Mouse (Mus musculus): Measurements from ENCODE around the gene Myo5a. TPM values are rescaled to one million over a fixed set of nuclear protein-coding genes. Genes with fewer than 3 reads are reported as not detected.

Myo5a gene
- total RNA-seq, 2 experiments from 2014 or later, result 23.9 to 30.5 TPM

- DNase-seq, result no peak
Observed at GRCm38 (mm10) chr9:75202036-75202435, 131.2 kb downstream of the Myo5a start.

GRCm38 (mm10) chr9:75209246-75209645, 138.4 kb downstream of the Myo5a start:
- DNase-seq, result no peak

GRCm38 (mm10) chr9:75210269-75210668, 139.5 kb downstream of the Myo5a start:
- no peak for DNase-seq

- DNase-seq, result no peak
Observed at GRCm38 (mm10) chr9:75214743-75215413, 144.1 kb downstream of the Myo5a start.

GRCm38 (mm10) chr9:75219942-75220341, 149.1 kb downstream of the Myo5a start:
- no peak for DNase-seq

- DNase-seq, result peak; percentile 70
Observed at GRCm38 (mm10) chr9:75221420-75222287, 150.8 kb downstream of the Myo5a start.

- peak; percentile 78 for DNase-seq
Observed at GRCm38 (mm10) chr9:75231841-75232746, 161.3 kb downstream of the Myo5a start, which contains the start of gene Myo5c. TSS of gene Myo5c (plus strand) at chr9:75232020.

- no peak for DNase-seq
Observed at GRCm38 (mm10) chr9:75232860-75233259, 162.0 kb downstream of the Myo5a start.

- no peak for DNase-seq
Observed at GRCm38 (mm10) chr9:75234271-75234741, 163.5 kb downstream of the Myo5a start.

- DNase-seq, result no peak
Observed at GRCm38 (mm10) chr9:75234983-75235627, 164.3 kb downstream of the Myo5a start.

- DNase-seq, result no peak
Observed at GRCm38 (mm10) chr9:75235696-75236095, 164.9 kb downstream of the Myo5a start.

- peak; percentile 37 for DNase-seq
Observed at GRCm38 (mm10) chr9:75236416-75237308, 165.8 kb downstream of the Myo5a start.

GRCm38 (mm10) chr9:75238179-75238578, 167.4 kb downstream of the Myo5a start:
- no peak for DNase-seq

GRCm38 (mm10) chr9:75243052-75243451, 172.2 kb downstream of the Myo5a start:
- no peak for DNase-seq

- peak; percentile 25 for DNase-seq
Observed at GRCm38 (mm10) chr9:75243730-75244406, 173.1 kb downstream of the Myo5a start.

GRCm38 (mm10) chr9:75244527-75244926, 173.7 kb downstream of the Myo5a start:
- no peak for DNase-seq

GRCm38 (mm10) chr9:75246080-75246930, 175.5 kb downstream of the Myo5a start:
- no peak for DNase-seq

- no peak for DNase-seq
Observed at GRCm38 (mm10) chr9:75247870-75248269, 177.1 kb downstream of the Myo5a start.

GRCm38 (mm10) chr9:75248359-75248758, 177.5 kb downstream of the Myo5a start:
- no peak for DNase-seq
